Mouse (Mus musculus) cortical plate, adult 2 months (tissue): ENCODE measurements at regions not wholly inside any gene's neighbourhood (a gene's known extent, or its start where the extent isn't known, plus 50 kb on each side); places are given as distances from the start of the nearest gene placed in this dataset.

Experiments
- H3K27ac ChIP-seq: fragments of 200-500 bp; 2 replicates; pipeline ENCODE4 v1.5.1; 2012; ENCODE audit warnings: low read length, control low read depth, inconsistent platforms; ENCODE audit not compliant: insufficient read depth
- H3K4me1 ChIP-seq: fragments of 200-500 bp; 2 replicates; pipeline ENCODE4 v1.6.1; 2011; ENCODE audit warnings: low read length; ENCODE audit not compliant: control insufficient read depth, insufficient read depth
- H3K4me3 ChIP-seq: fragments of 200-500 bp; 2 replicates; pipeline ENCODE4 v1.5.1; 2011; ENCODE audit warnings: mild to moderate bottlenecking, low read length, control low read depth; ENCODE audit not compliant: insufficient read depth
- CTCF ChIP-seq: fragments of 200-500 bp; IDR thresholded peaks from 2 replicates; pipeline ENCODE4 v1.5.1; 2011; ENCODE audit warnings: mild to moderate bottlenecking, control low read depth, low read length; ENCODE audit not compliant: insufficient read depth; ENCODE audit errors: extremely low read depth
- POLR2A ChIP-seq: fragments of 200-500 bp; IDR thresholded peaks from 2 replicates; pipeline ENCODE4 v1.6.1; 2011; ENCODE audit warnings: mild to moderate bottlenecking, low read length, control low read depth; ENCODE audit not compliant: insufficient read depth; ENCODE audit errors: extremely low read depth

DNA sequence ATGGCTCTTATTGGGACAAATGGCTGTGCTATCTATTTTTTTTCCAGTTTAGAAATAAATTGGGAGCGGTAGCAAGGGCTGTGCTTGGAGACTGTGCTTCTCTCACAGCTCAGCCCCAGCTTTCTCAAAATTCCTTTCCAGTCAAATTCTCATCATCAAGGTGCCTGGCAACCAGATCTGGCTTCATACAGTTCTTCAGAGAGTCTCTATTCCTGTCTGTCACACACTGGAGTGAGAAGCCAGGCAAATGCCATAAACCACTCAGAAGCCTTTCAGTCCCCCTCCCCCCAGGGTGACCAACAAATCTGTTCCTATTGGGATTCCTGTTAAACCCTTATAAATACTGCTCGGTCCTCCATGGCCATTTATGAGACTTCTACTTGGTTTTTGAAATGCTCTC lies 531.7 kb upstream of the Atp11b start:
- TF ChIP-seq POLR2A (no peak), CTCF (no peak)
- Histone ChIP-seq H3K27ac (no peak overlapping the region), H3K4me1 (no peaks in the 10 kb centered on the region), H3K4me3 (no peak overlapping the region)

DNA sequence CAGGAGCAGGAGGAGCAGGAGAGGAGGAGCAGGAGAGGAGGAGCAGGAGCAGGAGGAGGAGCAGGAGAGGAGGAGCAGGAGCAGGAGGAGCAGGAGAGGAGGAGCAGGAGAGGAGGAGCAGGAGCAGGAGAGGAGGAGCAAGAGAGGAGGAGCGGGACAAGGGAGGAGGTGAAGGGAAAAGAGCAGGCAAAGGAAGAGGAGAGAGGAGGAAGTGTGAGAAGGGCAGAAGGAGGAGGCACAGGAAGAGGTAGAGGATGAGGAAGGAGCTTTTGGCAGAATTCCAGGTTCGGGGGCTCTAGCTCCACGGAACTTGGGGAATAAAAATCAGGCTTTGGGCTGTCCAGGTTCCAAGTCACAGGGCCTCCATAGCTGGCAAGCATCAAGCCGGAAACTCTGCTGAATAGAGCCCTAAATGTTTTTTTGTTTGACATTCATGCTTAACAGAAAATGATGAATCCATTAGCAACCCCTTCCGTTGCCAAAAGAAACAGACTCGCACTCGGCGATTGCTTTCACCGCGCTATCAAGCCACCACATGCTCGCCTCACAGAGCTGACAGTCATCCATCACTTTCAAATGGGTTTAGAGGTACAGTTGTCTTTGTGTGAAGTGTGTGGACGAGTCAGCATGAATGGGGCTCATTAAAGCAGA lies 528.7 kb upstream of the Atp11b start:
- Histone ChIP-seq H3K4me3 (no peak overlapping the region), H3K27ac (no peak overlapping the region), H3K4me1 (no peaks in the 10 kb centered on the region)
- no peak for TF ChIP-seq CTCF
- TF ChIP-seq POLR2A: no peak

DNA sequence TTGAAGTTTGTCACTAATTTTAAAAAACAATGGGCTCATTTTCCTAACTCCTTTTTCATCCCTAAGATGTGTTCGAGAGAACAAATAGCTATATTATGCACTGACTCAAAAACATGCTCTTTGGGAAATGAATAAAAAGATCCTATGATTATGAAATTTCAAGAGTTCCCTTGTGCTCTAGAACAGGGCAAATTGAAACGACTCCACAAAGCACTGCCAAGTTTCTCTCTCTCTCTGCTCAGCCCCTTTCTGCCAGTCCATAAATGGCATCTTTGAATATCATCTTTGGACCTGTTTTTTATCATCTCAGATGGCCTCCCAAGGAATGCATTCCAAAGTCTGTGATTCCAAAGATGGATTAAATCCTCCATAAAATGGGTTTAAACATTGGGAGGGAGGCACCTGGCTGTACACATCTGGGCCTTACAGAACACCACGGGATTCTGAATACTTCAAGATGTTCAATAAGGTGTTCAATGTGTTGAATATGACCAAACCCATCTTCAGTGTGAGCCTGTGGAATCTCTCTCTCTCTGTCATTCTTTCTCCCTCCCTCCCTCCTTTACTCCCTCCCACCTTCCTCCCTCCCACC lies 528.0 kb upstream of the Atp11b start:
- Histone ChIP-seq H3K4me3 (no peak overlapping the region), H3K4me1 (no peaks in the 10 kb centered on the region), H3K27ac (no peak overlapping the region)
- TF ChIP-seq CTCF: no peak

DNA sequence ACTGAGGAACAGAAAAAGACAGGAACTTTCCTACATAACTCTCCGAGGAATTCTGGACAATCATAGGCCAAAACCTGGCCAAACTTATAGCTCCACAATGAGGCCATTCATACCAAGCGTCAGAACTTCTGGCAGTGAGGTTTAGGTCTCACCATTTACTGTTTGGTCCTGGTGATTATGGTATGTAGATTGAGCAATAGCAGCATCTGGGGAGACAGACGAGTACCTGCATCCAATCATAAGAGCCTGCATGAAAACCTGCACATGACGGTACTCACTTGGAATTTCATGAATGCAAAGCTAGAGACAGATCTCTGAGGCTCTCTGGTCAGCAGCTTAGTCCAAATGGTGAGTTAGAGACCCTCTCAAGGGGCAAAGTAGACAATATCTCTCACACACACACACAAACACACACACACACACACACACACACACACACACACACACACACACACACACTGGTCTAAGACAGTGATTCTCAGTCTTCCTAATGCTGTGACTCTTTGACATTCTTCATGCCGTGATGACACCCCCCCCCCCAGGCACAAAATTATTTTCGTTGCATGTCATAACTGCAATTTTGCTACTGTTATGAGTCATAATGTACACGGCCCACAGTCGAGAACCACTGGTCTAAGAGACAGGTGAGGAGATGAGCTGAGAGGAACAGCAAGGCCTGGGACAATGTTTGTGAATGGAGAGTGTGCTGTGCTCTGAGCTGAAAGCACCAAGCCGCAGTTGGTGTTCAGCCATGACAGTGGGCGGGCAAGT lies 522.6 kb upstream of the Atp11b start:
- Histone ChIP-seq H3K27ac (no peak overlapping the region), H3K4me1 (peaks cover 1% of the 10 kb centered on the region; the same call in 1 of the 2 replicates), H3K4me3 (no peak overlapping the region)
- TF ChIP-seq POLR2A (no peak), CTCF (no peak)

DNA sequence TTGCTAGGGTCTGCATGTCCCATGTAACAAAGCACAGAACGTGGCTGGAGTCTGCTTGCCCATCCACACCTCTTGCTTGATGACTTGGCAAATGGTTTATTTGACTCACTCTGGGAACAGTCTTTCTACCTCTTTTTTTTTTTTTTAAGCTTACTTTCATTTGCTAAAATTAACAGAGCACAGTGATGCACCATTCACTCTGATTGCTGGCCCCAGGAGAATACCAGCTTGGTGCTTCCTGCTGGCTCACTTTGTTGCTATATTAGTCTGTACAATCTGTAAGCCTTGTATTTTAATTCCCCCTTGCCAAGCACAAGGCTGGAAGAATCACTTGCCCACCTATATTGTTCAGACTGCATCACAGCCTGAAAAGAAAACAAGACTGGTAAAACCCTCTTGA lies 521.4 kb upstream of the Atp11b start:
- H3K27ac ChIP-seq: no peak overlapping the region
- H3K4me3 ChIP-seq: no peak overlapping the region
- peaks cover 1% of the 10 kb centered on the region; the same call in 1 of the 2 replicates for H3K4me1 ChIP-seq
- no peak for TF ChIP-seq POLR2A
- TF ChIP-seq CTCF: no peak

DNA sequence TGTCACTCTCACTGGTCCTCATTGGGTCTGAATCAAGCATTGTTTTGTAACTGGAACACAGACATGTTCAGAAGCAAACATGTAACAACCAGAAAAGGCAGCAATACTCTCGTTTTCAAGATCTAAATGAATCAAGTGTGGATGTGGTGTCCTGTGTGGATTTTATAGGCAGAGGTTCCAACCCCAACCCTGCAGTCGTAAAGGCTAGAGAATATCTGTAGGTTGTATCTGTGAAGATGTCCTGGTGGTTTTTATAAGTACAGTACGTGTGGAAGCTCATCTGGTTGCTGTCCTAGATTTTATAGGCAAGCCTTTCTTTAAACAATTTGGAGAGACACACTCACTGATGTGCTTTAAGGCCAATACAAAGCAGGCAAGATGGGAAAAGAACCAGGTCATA lies 518.8 kb upstream of the Atp11b start:
- Histone ChIP-seq H3K4me1 (peaks cover 1% of the 10 kb centered on the region; the same call in 1 of the 2 replicates), H3K27ac (no peak overlapping the region)
- TF ChIP-seq CTCF (no peak), POLR2A (no peak)

DNA sequence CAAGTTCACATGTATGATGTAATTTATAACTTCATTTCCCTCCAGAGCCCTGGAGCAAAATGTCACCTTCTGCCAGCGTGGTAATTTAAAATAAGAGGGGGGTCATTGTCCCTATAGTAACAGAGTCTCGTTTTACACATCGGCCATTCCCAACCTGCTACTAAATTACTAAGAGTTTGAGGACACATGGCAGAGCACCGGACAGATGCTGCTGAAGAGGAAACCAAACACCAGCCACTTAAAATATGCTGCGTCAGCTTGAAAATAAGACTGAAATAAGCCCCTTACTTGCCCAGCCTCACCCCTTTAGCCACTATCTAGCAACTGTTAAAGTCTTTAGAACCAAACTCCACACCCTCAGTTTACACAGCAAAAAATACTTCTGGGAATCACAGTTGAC lies 518.1 kb upstream of the Atp11b start:
- Histone ChIP-seq H3K4me1 (peaks cover 1% of the 10 kb centered on the region; the same call in 1 of the 2 replicates), H3K27ac (no peak overlapping the region), H3K4me3 (no peak overlapping the region)
- TF ChIP-seq CTCF: no peak
- TF ChIP-seq POLR2A: no peak

More for the DNA sequence above, 518.8 kb upstream of the Atp11b start:
- no peak overlapping the region for H3K4me3 ChIP-seq

DNA sequence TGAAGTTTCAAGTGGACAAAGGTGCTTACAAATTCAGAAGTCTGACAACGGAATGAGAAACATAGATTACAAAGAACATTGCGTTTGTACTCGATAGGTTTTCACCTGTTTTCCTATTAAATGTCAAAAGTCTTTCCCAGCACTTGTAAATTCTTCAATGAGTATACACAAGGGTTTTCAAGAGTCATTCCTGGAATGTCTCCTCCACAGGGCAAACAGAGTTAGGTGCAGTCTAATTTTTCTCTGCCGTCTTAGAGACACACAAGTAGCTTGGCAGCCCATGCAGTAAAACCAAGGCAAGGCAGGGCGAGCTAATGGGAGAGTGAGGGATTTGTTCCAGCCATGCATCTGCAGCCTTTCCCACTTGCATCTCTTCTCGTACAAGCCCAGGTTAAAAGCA lies 516.6 kb upstream of the Atp11b start:
- TF ChIP-seq POLR2A: no peak
- TF ChIP-seq CTCF: no peak
- Histone ChIP-seq H3K27ac (no peak overlapping the region), H3K4me3 (no peak overlapping the region), H3K4me1 (peaks cover 1% of the 10 kb centered on the region; the same call in 1 of the 2 replicates)

DNA sequence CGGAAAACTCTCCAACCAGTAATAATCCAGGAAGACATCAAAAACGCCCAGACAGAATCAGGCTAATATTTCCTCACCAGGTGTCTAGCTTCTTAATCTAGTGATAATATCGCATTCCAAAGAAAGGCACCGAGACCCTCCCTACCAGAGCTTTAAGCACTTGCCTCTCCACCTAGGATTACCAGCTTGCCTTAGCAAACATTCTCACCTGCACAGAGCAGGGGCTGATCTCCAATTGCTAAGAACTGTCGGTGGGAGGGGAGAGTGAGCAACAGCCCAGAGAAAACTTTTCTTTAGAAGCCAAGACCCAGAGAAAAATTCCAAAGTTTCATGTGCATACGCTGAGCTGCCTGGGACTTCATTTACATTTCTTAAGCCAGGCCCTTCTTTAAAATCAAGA lies 511.6 kb upstream of the Atp11b start:
- Histone ChIP-seq H3K27ac (no peak overlapping the region), H3K4me3 (no peak overlapping the region), H3K4me1 (no peaks in the 10 kb centered on the region)
- no peak for TF ChIP-seq POLR2A
- no peak for TF ChIP-seq CTCF

DNA sequence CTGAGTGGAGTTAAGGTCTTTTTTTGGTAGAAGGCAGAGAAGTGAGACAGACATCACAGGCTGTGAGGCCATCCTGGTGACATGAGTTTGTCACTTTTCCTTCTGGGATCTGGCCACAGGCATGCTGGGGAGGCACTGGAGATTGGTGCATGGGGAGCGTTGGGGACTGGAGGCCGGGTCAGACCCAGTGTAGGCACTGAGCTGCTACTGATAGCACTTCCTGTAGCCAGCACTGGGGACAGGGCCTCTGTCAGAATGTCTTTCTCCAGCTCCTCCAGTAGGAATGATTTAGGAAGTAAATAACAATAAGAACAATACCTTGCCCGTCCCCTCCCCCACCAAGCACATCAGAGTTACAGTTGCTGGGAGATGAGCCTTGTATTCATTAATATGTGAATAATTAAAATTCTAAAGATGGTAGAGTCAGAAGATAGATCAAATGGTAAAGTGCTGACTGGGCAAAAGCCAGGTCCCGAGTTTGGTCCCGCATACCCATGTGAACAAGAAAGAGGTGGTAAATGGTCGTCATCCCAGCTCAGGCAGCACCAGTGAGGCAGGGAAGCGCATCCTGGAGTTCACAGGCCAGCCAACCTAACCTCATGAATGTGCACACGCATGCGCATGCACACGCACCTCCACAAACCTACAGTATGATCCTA lies 510.9 kb upstream of the Atp11b start:
- Histone ChIP-seq H3K4me1 (no peaks in the 10 kb centered on the region), H3K27ac (no peak overlapping the region), H3K4me3 (no peak overlapping the region)
- TF ChIP-seq CTCF (no peak), POLR2A (no peak)
